Mouse (Mus musculus) activated CD4-positive, CD25-positive, alpha-beta regulatory T cell, adult 9 weeks (primary cell): ENCODE measurements around the gene Iqca. TPM values are rescaled to one million over a fixed set of nuclear protein-coding genes. Genes with fewer than 3 reads are reported as not detected.

Experiments
- polyA plus RNA-seq: library from polyadenylated mRNA; unstranded; fragments of 100-300 nt; shearing (Covaris generic); gene quantifications from one replicate; pipeline ENCODE4 v1.2.1, GENCODE M21; 2017

Iqca gene
- not detected for polyA plus RNA-seq

GRCm38 (mm10) chr1:90153099-90153744 lies at the start of gene Iqca:
TSS of gene Iqca (minus strand) at chr1:90153401.

GRCm38 (mm10) chr1:90014446-90014845 lies 138.8 kb downstream of the Iqca start, which contains the start of gene Asb18:
TSS of gene Asb18 (minus strand) at chr1:90014666.

Other genes with a start within 250 kb of the Iqca start
- gene Gbx2, start 222.2 kb downstream of the Iqca start, polyA plus RNA-seq, result not detected
- gene Asb18, start 138.7 kb downstream of the Iqca start, polyA plus RNA-seq, result not detected
- not detected for gene Ackr3, start 50.6 kb upstream of the Iqca start, polyA plus RNA-seq